Mouse (Mus musculus) heart, postnatal 14 days (tissue): ENCODE measurements around the gene Ski. TPM values are rescaled to one million over a fixed set of nuclear protein-coding genes. Genes with fewer than 3 reads are reported as not detected.
A peak's percentile ranks its signal among the peaks of the same experiment; 100 is the strongest.
"Not testable (repeated sequence)": the region's sequence is repeated elsewhere in the genome, so short reads cannot be mapped to it uniquely, and the experiment has no call there.

Experiments
- DNase-seq, 2 experiments: peaks; one replicate each; pipeline ENCODE4 v3.0.0; 2021 to 2022
- intact Hi-C: fragments of 180-260 bp; cut with DNase I; formaldehyde crosslinking; loops from one replicate; pipeline ENCODE4 v1.15.1; 2025
- long read RNA-seq, 2 experiments: library from polyadenylated mRNA; stranded (forward); transcript quantifications; one replicate each; pipeline ENCODE4 v2.0.0; 2021
- total RNA-seq, 2 experiments: library from RNA; stranded (reverse); gene quantifications; 2 replicates each; pipeline ENCODE4 v1.2.3; 2021

Ski gene
- total RNA-seq: 10 to 100 TPM; 65.0 to 65.3 TPM
- long read RNA-seq, experiment 1, full-length matches to known transcripts: 26 of 74 reads
- long read RNA-seq, experiment 1, partial matches to known transcripts: 3 of 74 reads
- long read RNA-seq, experiment 1, other reads (novel, unspliced or antisense): 45 of 74 reads
- long read RNA-seq, experiment 2, full-length matches to known transcripts: 35 of 82 reads
- long read RNA-seq, experiment 2, partial matches to known transcripts: 2 of 82 reads
- long read RNA-seq, experiment 2, other reads (novel, unspliced or antisense): 45 of 82 reads

- DNase-seq: no peak
- intact Hi-C loops: loop anchor here (5.0 kb wide), 1 partner anchor 90 kb away; no protein-coding TSS in a partner anchor
These were observed at the start of gene Ski for GRCm38 (mm10) chr4:155222552-155222840. Gene Ski, minus strand, starts transcription at chr4:155222592.

- intact Hi-C loops: loop anchor here (1.0 kb wide), 1 partner anchor 40 kb away; no protein-coding TSS in a partner anchor
- DNase-seq: peak; percentile 79 to 86
These were observed 46.0 kb upstream of the Ski start for GRCm38 (mm10) chr4:155268382-155268781.

- intact Hi-C loops: loop anchor here (1.0 kb wide), 1 partner anchor 41 kb away; no protein-coding TSS in a partner anchor
- peak; percentile 22 to 44 for DNase-seq
These were observed 45.3 kb upstream of the Ski start for GRCm38 (mm10) chr4:155267639-155268175.

- no peak for DNase-seq
- intact Hi-C loops: no loop called here
These were observed 44.7 kb upstream of the Ski start for GRCm38 (mm10) chr4:155267047-155267543.

GRCm38 (mm10) chr4:155264521-155265321, 42.3 kb upstream of the Ski start:
- no peak for DNase-seq
- intact Hi-C loops: no loop called here

GRCm38 (mm10) chr4:155252253-155252652, 29.9 kb upstream of the Ski start:
- intact Hi-C loops: no loop called here
- DNase-seq: no peak

GRCm38 (mm10) chr4:155251147-155251546, 28.8 kb upstream of the Ski start:
- intact Hi-C loops: no loop called here
- DNase-seq: no peak

GRCm38 (mm10) chr4:155250361-155251117, 28.1 kb upstream of the Ski start:
- intact Hi-C loops: loop anchor here (1.0 kb wide), 1 partner anchor 58 kb away; no protein-coding TSS in a partner anchor
- DNase-seq: peak; percentile 22 to 42

- intact Hi-C loops: loop anchor here (1.0 to 5.0 kb wide), 6 partner anchors 15 to 154 kb away; no protein-coding TSS in a partner anchor
- peak; percentile 90 to 91 for DNase-seq
These were observed 27.4 kb upstream of the Ski start, which contains the start of gene Faap20 for GRCm38 (mm10) chr4:155249648-155250351. Gene Faap20, plus strand, starts transcription at chr4:155249802.

- intact Hi-C loops: loop anchor here (1.0 to 5.0 kb wide), 5 partner anchors 14 to 154 kb away; no protein-coding TSS in a partner anchor
- DNase-seq: peak; percentile 92 to 96
These were observed 26.9 kb upstream of the Ski start for GRCm38 (mm10) chr4:155249257-155249647.

- DNase-seq: not testable (repeated sequence)
- intact Hi-C loops: loop anchor here (2.0 to 5.0 kb wide), 4 partner anchors 13 to 119 kb away; no protein-coding TSS in a partner anchor
These were observed 25.7 kb upstream of the Ski start for GRCm38 (mm10) chr4:155248054-155248453.

- intact Hi-C loops: loop anchor here (5.0 kb wide), 1 partner anchor 59 kb away; no protein-coding TSS in a partner anchor
- no peak for DNase-seq
These were observed 24.3 kb upstream of the Ski start for GRCm38 (mm10) chr4:155246691-155247105.

- no peak for DNase-seq
- intact Hi-C loops: loop anchor here (5.0 kb wide), 1 partner anchor 59 kb away; no protein-coding TSS in a partner anchor
These were observed 23.5 kb upstream of the Ski start for GRCm38 (mm10) chr4:155245770-155246492.

GRCm38 (mm10) chr4:155243233-155243632, 20.8 kb upstream of the Ski start:
- DNase-seq: no peak
- intact Hi-C loops: no loop called here

- intact Hi-C loops: no loop called here
- DNase-seq: no peak
These were observed 19.9 kb upstream of the Ski start for GRCm38 (mm10) chr4:155242292-155242691.

- intact Hi-C loops: no loop called here
- DNase-seq: peak in 1 of 2 experiments; percentile 20
These were observed 19.4 kb upstream of the Ski start for GRCm38 (mm10) chr4:155241789-155242188.

- intact Hi-C loops: no loop called here
- DNase-seq: no peak
These were observed 17.1 kb upstream of the Ski start for GRCm38 (mm10) chr4:155239494-155239893.

- peak; percentile 40 to 59 for DNase-seq
- intact Hi-C loops: no loop called here
These were observed 15.9 kb upstream of the Ski start for GRCm38 (mm10) chr4:155238276-155238675.
